Mouse (Mus musculus) C2C12 (cell line): ENCODE data around the gene Frmd4b.

Source experiments
- CTCF ChIP-seq: IDR thresholded peaks from one replicate; pipeline ENCODE4 v1.5.1; 2011; ENCODE audit not compliant: control insufficient read depth, insufficient read depth, insufficient read length
- MAX ChIP-seq: IDR thresholded peaks from one replicate; pipeline ENCODE4 v1.6.1; 2011; ENCODE audit warnings: mild to moderate bottlenecking, control low read depth
- MYOD1 ChIP-seq: IDR thresholded peaks from one replicate; pipeline ENCODE4 v1.6.1; 2011; ENCODE audit warnings: low read depth; ENCODE audit not compliant: control insufficient read depth, insufficient read length

DNA sequence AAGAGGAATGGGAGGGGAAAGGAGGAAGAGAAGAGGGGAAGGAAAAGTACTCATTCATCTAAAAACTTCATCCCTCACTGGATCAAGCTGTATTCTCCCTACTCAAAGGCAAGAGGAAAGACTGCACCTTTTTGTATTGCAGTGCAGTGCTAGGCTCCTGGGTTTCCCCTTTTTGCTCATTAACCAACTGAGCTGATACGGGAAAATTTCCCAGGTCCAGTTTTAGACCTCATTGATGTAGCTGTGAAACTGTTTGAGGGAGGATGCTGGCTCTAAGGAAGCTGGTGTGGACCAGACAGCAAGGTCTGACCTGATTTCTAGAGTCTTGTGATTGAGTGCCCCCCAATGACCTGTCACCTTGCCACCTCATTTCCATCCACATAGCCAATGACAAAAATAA, 121.3 kb downstream of the Frmd4b start:
- no peak for TF ChIP-seq CTCF
- no peak for TF ChIP-seq MYOD1
- TF ChIP-seq MAX, result no peak
